Mouse (Mus musculus): Measurements from ENCODE around the gene 6330409D20Rik. TPM values are rescaled to one million over a fixed set of nuclear protein-coding genes. Genes with fewer than 3 reads are reported as not detected.

The 6330409D20Rik gene
- polyA plus RNA-seq, 1 experiment from 2014 or later = 0.33 TPM

DNA sequence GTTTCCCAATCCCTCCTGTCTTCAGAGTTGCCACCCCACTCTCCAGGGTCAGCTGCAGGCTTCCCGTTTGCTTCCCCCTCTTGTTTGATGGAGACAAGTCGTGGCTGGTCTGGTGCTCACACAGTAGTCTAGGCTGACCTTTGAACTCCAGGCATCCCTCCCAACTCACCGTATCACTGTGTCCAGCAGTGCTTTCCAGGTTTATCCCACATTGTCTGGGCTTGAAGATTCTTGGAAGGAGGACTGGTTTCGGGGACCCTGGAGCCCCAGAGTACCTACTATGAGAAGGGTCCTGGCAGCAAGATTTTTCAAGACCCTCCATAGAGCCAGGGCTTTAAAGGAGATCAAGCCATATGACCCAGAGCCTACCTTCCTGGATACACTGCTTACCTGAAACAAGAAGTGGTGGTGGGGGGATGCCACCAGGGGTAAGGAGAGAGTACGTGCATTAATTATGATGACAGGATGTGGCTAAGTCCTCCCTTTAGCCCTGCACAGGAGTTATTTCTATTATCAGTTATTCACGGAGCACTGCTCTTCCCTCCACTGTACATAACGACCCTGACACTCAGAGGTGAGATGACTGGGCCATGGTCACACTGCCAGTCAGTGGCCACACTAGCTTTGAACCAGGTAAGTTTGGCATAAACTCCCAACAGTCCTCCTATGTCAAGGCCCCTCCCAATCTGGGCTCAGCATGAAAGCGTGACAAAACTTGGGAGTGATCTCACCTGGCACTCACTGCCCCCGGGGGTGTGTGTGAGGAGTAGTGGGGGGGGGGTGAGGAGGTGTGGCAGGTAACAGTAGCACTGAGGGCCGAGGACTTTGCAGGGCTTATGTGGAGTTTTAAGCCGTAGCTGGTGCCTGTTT lies 26.5 kb downstream of the 6330409D20Rik start:
- Histone ChIP-seq H3K4me3 (ENCODE audit: low read depth, low read length) (no peak overlapping the region; the same call in 1 of the 2 replicates), H3K9me3 (ENCODE audit: control insufficient read depth, low read length) (no peaks in the 10 kb centered on the region), H3K9ac (ENCODE audit: low read depth, low read length) (peak overlapping the region; percentile 86), H3K4me2 (ENCODE audit: low read depth, low read length) (0 out of 2 replicates have a peak overlapping the region, but pooled peaks have one; percentile 56), H3K27me3 (replicated peaks; ENCODE audit: control insufficient read depth, insufficient read depth, low read length) (no peaks in the 10 kb centered on the region), H3K36me3 (ENCODE audit: control insufficient read depth, insufficient read depth, low read length) (peaks cover 14% of the 10 kb centered on the region), H3K4me1 (ENCODE audit: control insufficient read depth, insufficient read depth, low read length) (0 out of 2 replicates have a peak, but pooled peaks cover 3% of the 10 kb centered on the region), H3K27ac (replicated peaks; ENCODE audit: low read depth, low read length) (peak overlapping the region; percentile 95)
- ATAC-seq (ENCODE audit: low read depth) (no peak), DNase-seq (ENCODE audit: low spot score) (no peak)
- WGBS = 45% methylated on average over 11 of the region's 11 CpGs

DNA sequence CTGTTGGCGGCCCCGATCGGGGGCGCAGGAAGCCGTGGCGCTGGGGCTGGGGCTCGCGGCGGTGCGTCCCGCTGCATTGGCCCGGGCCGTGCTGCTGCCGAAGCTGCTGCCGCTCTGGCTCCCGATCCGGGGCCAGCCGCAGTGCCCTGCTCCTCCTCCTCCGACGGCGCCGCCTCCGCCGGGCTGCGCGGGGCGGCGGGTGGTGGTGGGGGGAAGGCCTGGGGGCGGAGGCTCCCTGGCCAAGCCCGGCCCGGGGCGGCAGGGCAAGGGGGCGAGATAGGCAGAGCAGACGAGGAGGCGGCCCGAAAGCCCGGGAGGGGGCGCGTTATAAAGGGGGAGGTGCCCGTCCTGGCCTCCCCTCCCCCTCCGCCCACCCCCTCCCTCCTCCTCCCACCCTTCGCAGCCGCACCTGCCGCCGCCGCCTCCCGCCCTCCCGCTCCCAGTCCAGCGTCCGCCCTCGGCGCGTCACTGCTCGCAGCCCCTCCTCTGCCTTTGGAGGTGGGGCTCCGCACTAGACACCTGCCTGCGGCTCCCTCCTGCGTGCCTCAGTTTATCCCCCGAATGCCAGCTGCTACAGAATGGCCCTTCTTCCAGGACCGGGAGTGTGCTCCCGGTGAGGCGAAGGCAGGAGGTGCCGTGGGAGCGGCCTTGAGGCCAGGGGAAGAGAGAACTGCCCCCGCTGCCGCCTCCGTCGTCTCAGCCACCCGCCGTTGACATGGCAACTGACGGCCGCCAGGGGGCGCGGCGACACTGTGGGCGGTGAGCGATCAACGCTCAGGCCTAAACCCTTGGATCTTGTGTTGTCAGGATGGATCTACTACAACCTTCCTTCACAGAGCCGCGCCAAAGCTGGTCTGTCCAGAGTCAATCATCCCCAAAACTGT lies 27.6 kb downstream of the 6330409D20Rik start, which contains the start of gene Cdk9:
Gene Cdk9 (minus strand): TSS at position 143 of the 884 bp plus-strand sequence.
- Histone ChIP-seq H3K9ac (ENCODE audit: low read depth, low read length) (peak within 1 kb of the TSS; percentile 86), H3K4me2 (ENCODE audit: low read depth, low read length) (peak within 1 kb of the TSS; percentile 78), H3K27ac (replicated peaks; ENCODE audit: low read depth, low read length) (peak within 1 kb of the TSS; percentile 95), H3K4me3 (ENCODE audit: low read depth, low read length) (peak within 1 kb of the TSS; percentile 91), H3K4me1 (ENCODE audit: control insufficient read depth, insufficient read depth, low read length) (0 out of 2 replicates have a peak, but pooled peaks cover 3% of the 10 kb centered on the region), H3K27me3 (replicated peaks; ENCODE audit: control insufficient read depth, insufficient read depth, low read length) (no peaks in the 10 kb centered on the region), H3K9me3 (ENCODE audit: control insufficient read depth, low read length) (no peaks in the 10 kb centered on the region), H3K36me3 (ENCODE audit: control insufficient read depth, insufficient read depth, low read length) (peaks cover 25% of the 10 kb centered on the region)
- ATAC-seq (ENCODE audit: low read depth) (peak; percentile 91), DNase-seq (ENCODE audit: low spot score) (peak; percentile 94)
- 0% methylated on average over 24 of the region's 79 CpGs for WGBS

- Histone ChIP-seq H3K4me2 (ENCODE audit: low read depth, low read length) (peak overlapping the region; percentile 78), H3K4me3 (ENCODE audit: low read depth, low read length) (peak overlapping the region; percentile 91), H3K27ac (replicated peaks; ENCODE audit: low read depth, low read length) (peak overlapping the region; percentile 95), H3K27me3 (replicated peaks; ENCODE audit: control insufficient read depth, insufficient read depth, low read length) (no peaks in the 10 kb centered on the region), H3K9me3 (ENCODE audit: control insufficient read depth, low read length) (no peaks in the 10 kb centered on the region), H3K4me1 (ENCODE audit: control insufficient read depth, insufficient read depth, low read length) (0 out of 2 replicates have a peak, but pooled peaks cover 3% of the 10 kb centered on the region), H3K36me3 (ENCODE audit: control insufficient read depth, insufficient read depth, low read length) (peaks cover 32% of the 10 kb centered on the region), H3K9ac (ENCODE audit: low read depth, low read length) (peak overlapping the region; percentile 86)
- WGBS = no CpG with 5 or more reads among the region's 44 CpGs
- peak; percentile 93 for ATAC-seq (ENCODE audit: low read depth)
- peak; percentile 95 for DNase-seq (ENCODE audit: low spot score)
Observed at GRCm38 (mm10) chr2:32712586-32712933, 28.3 kb downstream of the 6330409D20Rik start.

DNA sequence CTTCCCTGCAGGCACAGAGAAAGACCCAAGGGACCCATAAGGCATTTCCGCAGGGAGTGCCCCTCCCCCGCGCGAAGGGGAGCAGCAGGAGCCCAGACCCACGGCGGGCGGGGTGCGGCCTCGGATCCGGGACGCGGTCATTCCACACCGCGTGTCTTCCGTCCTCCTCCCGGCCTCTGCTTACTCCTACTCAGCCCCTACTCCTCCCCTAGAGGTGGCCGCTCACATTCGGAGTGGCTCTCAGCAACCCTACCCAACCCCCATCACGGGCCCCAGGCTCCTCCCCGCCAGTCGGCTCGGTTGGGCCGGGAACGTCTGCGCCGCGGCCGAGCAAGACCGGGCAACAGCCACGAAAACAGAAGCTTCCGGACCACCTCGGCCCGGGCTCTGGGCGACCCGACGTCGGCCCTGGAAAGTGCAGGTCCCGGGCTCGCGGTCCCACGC lies 28.7 kb downstream of the 6330409D20Rik start:
- Histone ChIP-seq H3K4me1 (ENCODE audit: control insufficient read depth, insufficient read depth, low read length) (0 out of 2 replicates have a peak, but pooled peaks cover 3% of the 10 kb centered on the region), H3K9ac (ENCODE audit: low read depth, low read length) (peak overlapping the region; percentile 86), H3K27ac (replicated peaks; ENCODE audit: low read depth, low read length) (peak overlapping the region; percentile 95), H3K27me3 (replicated peaks; ENCODE audit: control insufficient read depth, insufficient read depth, low read length) (no peaks in the 10 kb centered on the region), H3K4me2 (ENCODE audit: low read depth, low read length) (peak overlapping the region; percentile 78), H3K4me3 (ENCODE audit: low read depth, low read length) (peak overlapping the region; percentile 91), H3K36me3 (ENCODE audit: control insufficient read depth, insufficient read depth, low read length) (peaks cover 36% of the 10 kb centered on the region), H3K9me3 (ENCODE audit: control insufficient read depth, low read length) (no peaks in the 10 kb centered on the region)
- under 1% methylated on average over 32 of the region's 41 CpGs for WGBS
- DNase-seq (ENCODE audit: low spot score) (peak; percentile 70), ATAC-seq (ENCODE audit: low read depth) (peak; percentile 45)

DNA sequence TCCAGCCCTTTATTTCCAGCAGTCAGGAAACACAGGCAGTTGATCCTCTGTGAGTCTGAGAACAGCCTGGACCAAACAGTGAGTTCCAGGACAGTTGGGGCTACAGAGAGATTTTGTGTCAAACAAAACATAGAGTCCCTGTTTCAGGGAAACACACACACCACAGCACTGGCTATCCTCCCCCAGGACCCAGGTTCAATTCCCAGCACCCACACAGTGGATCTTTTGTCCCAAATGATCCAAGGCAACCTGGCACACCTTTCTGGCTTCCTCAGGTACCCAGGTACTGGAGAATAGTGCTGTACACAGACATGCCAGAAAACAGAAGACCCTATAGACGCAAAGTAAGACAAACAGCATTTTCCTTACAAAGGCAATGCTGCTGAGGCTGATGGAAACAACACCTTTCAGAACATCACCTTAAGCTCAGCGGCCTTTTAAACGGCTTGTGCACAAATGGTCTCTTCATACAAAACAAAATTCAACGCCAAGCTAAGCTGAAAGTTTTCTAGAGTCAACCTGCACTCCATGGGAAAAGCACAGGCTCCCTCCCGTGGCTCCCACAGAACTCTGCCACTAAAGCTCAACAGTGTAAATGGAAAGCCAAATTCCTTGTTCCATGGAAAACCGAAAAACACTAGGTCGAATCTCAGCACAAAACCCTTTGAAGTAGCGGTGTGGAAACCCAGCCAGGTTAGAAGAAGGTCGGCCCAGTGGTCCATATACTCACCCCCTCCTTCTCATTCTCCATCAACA lies 29.3 kb downstream of the 6330409D20Rik start:
- peaks cover 42% of the 10 kb centered on the region for H3K36me3 ChIP-seq (ENCODE audit: control insufficient read depth, insufficient read depth, low read length)
- no peaks in the 10 kb centered on the region for H3K9me3 ChIP-seq (ENCODE audit: control insufficient read depth, low read length)
- H3K27me3 ChIP-seq (replicated peaks; ENCODE audit: control insufficient read depth, insufficient read depth, low read length) = no peaks in the 10 kb centered on the region
- no peak for ATAC-seq (ENCODE audit: low read depth)
- DNase-seq (ENCODE audit: low spot score) = no peak
- 0 out of 2 replicates have a peak, but pooled peaks cover 3% of the 10 kb centered on the region for H3K4me1 ChIP-seq (ENCODE audit: control insufficient read depth, insufficient read depth, low read length)
- H3K9ac ChIP-seq (ENCODE audit: low read depth, low read length) = peak overlapping the region; percentile 86
- H3K4me3 ChIP-seq (ENCODE audit: low read depth, low read length) = peak overlapping the region; percentile 91
- H3K4me2 ChIP-seq (ENCODE audit: low read depth, low read length) = peak overlapping the region; percentile 78
- 29% methylated on average over 9 of the region's 9 CpGs for WGBS
- peak overlapping the region; percentile 95 for H3K27ac ChIP-seq (replicated peaks; ENCODE audit: low read depth, low read length)

- Histone ChIP-seq H3K9ac (ENCODE audit: low read depth, low read length) (no peak overlapping the region), H3K4me3 (ENCODE audit: low read depth, low read length) (no peak overlapping the region), H3K36me3 (ENCODE audit: control insufficient read depth, insufficient read depth, low read length) (peaks cover 53% of the 10 kb centered on the region), H3K9me3 (ENCODE audit: control insufficient read depth, low read length) (no peaks in the 10 kb centered on the region), H3K27me3 (replicated peaks; ENCODE audit: control insufficient read depth, insufficient read depth, low read length) (no peaks in the 10 kb centered on the region), H3K4me1 (ENCODE audit: control insufficient read depth, insufficient read depth, low read length) (0 out of 2 replicates have a peak, but pooled peaks cover 3% of the 10 kb centered on the region), H3K27ac (replicated peaks; ENCODE audit: low read depth, low read length) (no peak overlapping the region), H3K4me2 (ENCODE audit: low read depth, low read length) (no peak overlapping the region)
- ATAC-seq (ENCODE audit: low read depth) (no peak), DNase-seq (ENCODE audit: low spot score) (no peak)
- 81% methylated on average over 5 of the region's 5 CpGs for WGBS
Observed at GRCm38 (mm10) chr2:32710425-32710824, 30.4 kb downstream of the 6330409D20Rik start.

- 91% methylated on average over 19 of the region's 20 CpGs for WGBS
- Histone ChIP-seq H3K36me3 (ENCODE audit: control insufficient read depth, insufficient read depth, low read length) (peaks cover 61% of the 10 kb centered on the region), H3K4me2 (ENCODE audit: low read depth, low read length) (no peak overlapping the region), H3K9me3 (ENCODE audit: control insufficient read depth, low read length) (no peaks in the 10 kb centered on the region), H3K27me3 (replicated peaks; ENCODE audit: control insufficient read depth, insufficient read depth, low read length) (no peaks in the 10 kb centered on the region), H3K4me3 (ENCODE audit: low read depth, low read length) (no peak overlapping the region), H3K9ac (ENCODE audit: low read depth, low read length) (no peak overlapping the region), H3K4me1 (ENCODE audit: control insufficient read depth, insufficient read depth, low read length) (0 out of 2 replicates have a peak, but pooled peaks cover 3% of the 10 kb centered on the region), H3K27ac (replicated peaks; ENCODE audit: low read depth, low read length) (no peak overlapping the region)
- no peak for ATAC-seq (ENCODE audit: low read depth)
- DNase-seq (ENCODE audit: low spot score) = no peak
Observed at GRCm38 (mm10) chr2:32709521-32710137, 31.2 kb downstream of the 6330409D20Rik start.

All from embryonic facial prominence, embryonic 14.5 days (tissue).